Mouse (Mus musculus) stomach, postnatal 0 days (tissue): ENCODE results near the gene Cd8a. TPM values are rescaled to one million over a fixed set of nuclear protein-coding genes. Genes with fewer than 3 reads are reported as not detected.

ENCODE experiments used
- ATAC-seq: fragments of 200-750 bp; cut with Nextera tagmentation; 2 replicates; pipeline ENCODE4 v1.8.0; 2017; ENCODE audit not compliant: low FRiP score, low TSS enrichment
- DNase-seq: peaks from one replicate; pipeline ENCODE4 v3.0.0-alpha.2; 2016; ENCODE audit warnings: low spot score
- H3K27ac ChIP-seq: fragments of 300-500 bp; sonication (generic); replicated peaks from 2 replicates; pipeline ENCODE4 v1.5.1; 2014; ENCODE audit warnings: mild to moderate bottlenecking, control low read depth
- H3K27me3 ChIP-seq: fragments of 300-500 bp; sonication (generic); 2 replicates; pipeline ENCODE4 v1.6.1; 2014; ENCODE audit warnings: low read length; ENCODE audit not compliant: control insufficient read depth, insufficient read depth
- H3K36me3 ChIP-seq: fragments of 300-500 bp; sonication (generic); 2 replicates; pipeline ENCODE4 v1.6.1; 2014; ENCODE audit warnings: low read length, mixed read lengths; ENCODE audit not compliant: control insufficient read depth, insufficient read depth
- H3K4me1 ChIP-seq: fragments of 300-500 bp; sonication (generic); replicated peaks from 2 replicates; pipeline ENCODE4 v1.6.1; 2014; ENCODE audit warnings: antibody characterized with exemption; ENCODE audit not compliant: control insufficient read depth, insufficient read depth
- H3K4me2 ChIP-seq: fragments of 300-500 bp; sonication (generic); replicated peaks from 2 replicates; pipeline ENCODE4 v1.6.1; 2014; ENCODE audit warnings: low read depth, mild to moderate bottlenecking, control low read depth, moderate library complexity
- H3K4me3 ChIP-seq: fragments of 300-500 bp; sonication (generic); 2 replicates; pipeline ENCODE4 v1.5.1; 2014; ENCODE audit warnings: low read depth, low read length, control low read depth
- H3K9ac ChIP-seq: fragments of 300-500 bp; sonication (generic); 2 replicates; pipeline ENCODE4 v1.6.1; 2014; ENCODE audit warnings: mild to moderate bottlenecking, low read length, control low read depth, mixed read lengths
- H3K9me3 ChIP-seq: fragments of 300-500 bp; sonication (generic); 2 replicates; pipeline ENCODE4 v1.6.1; 2016; ENCODE audit warnings: low read length; ENCODE audit not compliant: control insufficient read depth
- CTCF ChIP-seq: IDR thresholded peaks from 2 replicates; pipeline ENCODE4 v1.5.1; 2016; ENCODE audit warnings: antibody characterized with exemption, low read depth, mild to moderate bottlenecking, moderate library complexity
- EP300 ChIP-seq: optimal IDR thresholded peaks from 2 replicates; pipeline ENCODE3; 2016; ENCODE audit warnings: antibody characterized with exemption
- WGBS: fragments of 180-500 bp; shearing (Covaris S2); extraction: QIAGEN DNeasy Blood & Tissue Kit; methylation state at CpG from one replicate; pipeline ENCODE4 v1.1.7; 2014; 5-methylcytosine and 5-hydroxymethylcytosine counted together
- polyA plus RNA-seq: library from polyadenylated mRNA; unstranded; fragments of >200 nt; fragmentation: Nextera tagmentation; extraction: Ambion mirVana; gene quantifications from 2 replicates; pipeline ENCODE4 v1.2.1, GENCODE M21; 2015

The Cd8a gene
- polyA plus RNA-seq, 1 experiment from 2014 or later = not detected

- H3K4me2 ChIP-seq = no peak overlapping the region
- H3K9ac ChIP-seq = no peak overlapping the region
- no peak overlapping the region for H3K4me3 ChIP-seq
- H3K4me1 ChIP-seq = no peaks in the 10 kb centered on the region
- DNase-seq (no peak), ATAC-seq (no peak)
- H3K27ac ChIP-seq = no peak overlapping the region
- no peaks in the 10 kb centered on the region for H3K36me3 ChIP-seq
- H3K27me3 ChIP-seq = no peaks in the 10 kb centered on the region
- TF ChIP-seq CTCF (no peak), EP300 (no peak)
- 82% methylated on average over 3 of the region's 3 CpGs for WGBS
- no peaks in the 10 kb centered on the region for H3K9me3 ChIP-seq
These were observed 40.2 kb upstream of the Cd8a start for GRCm38 (mm10) chr6:71333031-71333430.

- Histone ChIP-seq H3K4me1 (no peaks in the 10 kb centered on the region), H3K36me3 (no peaks in the 10 kb centered on the region), H3K4me2 (no peak overlapping the region), H3K27me3 (no peaks in the 10 kb centered on the region), H3K9me3 (no peaks in the 10 kb centered on the region), H3K9ac (no peak overlapping the region), H3K27ac (no peak overlapping the region), H3K4me3 (no peak overlapping the region)
- DNase-seq = no peak
- WGBS = 91% methylated on average over 11 of the region's 11 CpGs
- ATAC-seq = no peak
- TF ChIP-seq CTCF (no peak), EP300 (no peak)
These were observed 39.5 kb upstream of the Cd8a start for GRCm38 (mm10) chr6:71333578-71334273.

- H3K4me3 ChIP-seq = no peak overlapping the region
- no peaks in the 10 kb centered on the region for H3K36me3 ChIP-seq
- ATAC-seq (no peak), DNase-seq (no peak)
- H3K27me3 ChIP-seq = no peaks in the 10 kb centered on the region
- H3K27ac ChIP-seq = no peak overlapping the region
- H3K4me2 ChIP-seq = no peak overlapping the region
- H3K9ac ChIP-seq = no peak overlapping the region
- WGBS = 93% methylated on average over 8 of the region's 8 CpGs
- TF ChIP-seq EP300 (no peak), CTCF (no peak)
- no peaks in the 10 kb centered on the region for H3K9me3 ChIP-seq
- no peaks in the 10 kb centered on the region for H3K4me1 ChIP-seq
These were observed 35.6 kb upstream of the Cd8a start for GRCm38 (mm10) chr6:71337666-71338065.

- TF ChIP-seq CTCF (no peak), EP300 (no peak)
- Histone ChIP-seq H3K4me1 (no peaks in the 10 kb centered on the region), H3K27ac (no peak overlapping the region), H3K27me3 (no peaks in the 10 kb centered on the region), H3K4me3 (no peak overlapping the region), H3K9me3 (no peaks in the 10 kb centered on the region), H3K4me2 (no peak overlapping the region), H3K9ac (no peak overlapping the region), H3K36me3 (no peaks in the 10 kb centered on the region)
- no peak for DNase-seq
- 83% methylated on average over 3 of the region's 3 CpGs for WGBS
- ATAC-seq = no peak
These were observed 34.3 kb upstream of the Cd8a start for GRCm38 (mm10) chr6:71338941-71339340.

GRCm38 (mm10) chr6:71339351-71339750 is 33.9 kb upstream of the Cd8a start:
- 82% methylated on average over 4 of the region's 4 CpGs for WGBS
- Histone ChIP-seq H3K4me2 (no peak overlapping the region), H3K9me3 (no peaks in the 10 kb centered on the region), H3K4me3 (no peak overlapping the region), H3K4me1 (no peaks in the 10 kb centered on the region), H3K9ac (no peak overlapping the region), H3K27me3 (no peaks in the 10 kb centered on the region), H3K36me3 (no peaks in the 10 kb centered on the region), H3K27ac (no peak overlapping the region)
- ATAC-seq = no peak
- no peak for DNase-seq
- TF ChIP-seq EP300 (no peak), CTCF (no peak)

DNA sequence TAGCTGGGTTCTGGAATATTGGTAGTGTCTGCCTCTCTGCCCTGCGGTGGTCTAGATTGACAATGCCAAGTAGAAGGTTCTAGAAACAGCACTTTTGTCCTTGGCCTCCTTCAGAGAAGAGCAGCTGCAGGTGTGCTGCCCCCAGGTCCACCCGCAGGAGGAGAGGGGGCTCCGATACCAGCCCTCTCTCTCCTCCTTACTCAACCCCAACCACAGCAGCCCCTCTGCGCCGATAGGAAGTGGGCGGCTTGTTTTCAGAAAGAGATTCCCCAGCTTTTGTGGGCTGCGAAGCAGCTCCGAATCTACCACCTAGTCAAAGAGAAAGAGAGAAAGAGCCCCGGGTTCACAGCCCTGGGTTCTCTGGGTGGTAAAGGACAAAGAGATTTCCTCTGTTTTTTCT is 32.0 kb upstream of the Cd8a start:
- Histone ChIP-seq H3K4me2 (no peak overlapping the region), H3K4me1 (no peaks in the 10 kb centered on the region), H3K27me3 (no peaks in the 10 kb centered on the region), H3K27ac (no peak overlapping the region), H3K9ac (no peak overlapping the region), H3K9me3 (no peaks in the 10 kb centered on the region), H3K4me3 (no peak overlapping the region), H3K36me3 (no peaks in the 10 kb centered on the region)
- ATAC-seq = no peak
- TF ChIP-seq CTCF (no peak), EP300 (no peak)
- 88% methylated on average over 9 of the region's 9 CpGs for WGBS
- DNase-seq = no peak
